Mouse (Mus musculus) CH12F3 (cell line): ENCODE results near the gene Pnpla7.

Experiments
- in situ Hi-C: fragments of 300-500 bp; cut with MboI; formaldehyde crosslinking; loops from 2 replicates; pipeline ENCODE4 v1.14.3; 2020; ENCODE audit warnings: low sequenced_read_pairs

Gene Pnpla7

DNA sequence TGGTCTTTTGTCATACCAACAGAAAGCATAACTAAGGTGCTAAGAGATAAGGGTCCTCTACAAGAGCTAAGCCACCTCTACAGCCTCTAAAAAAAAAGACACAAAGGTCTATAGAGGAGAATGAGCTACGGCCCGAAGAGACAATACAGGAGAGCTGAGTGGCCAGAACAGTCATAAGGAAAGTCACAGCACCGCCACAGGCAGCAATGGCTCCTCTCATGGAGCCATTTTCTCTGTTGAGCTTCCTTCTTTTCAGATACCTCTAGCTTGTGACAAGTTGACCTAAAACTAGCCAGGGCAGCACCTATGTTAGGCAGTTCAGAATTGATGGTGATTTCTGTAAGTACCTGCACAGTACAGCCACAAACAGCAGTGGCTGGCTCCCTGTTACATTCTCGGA lies 90.7 kb downstream of the Pnpla7 start:
- in situ Hi-C loops: no loop called here

DNA sequence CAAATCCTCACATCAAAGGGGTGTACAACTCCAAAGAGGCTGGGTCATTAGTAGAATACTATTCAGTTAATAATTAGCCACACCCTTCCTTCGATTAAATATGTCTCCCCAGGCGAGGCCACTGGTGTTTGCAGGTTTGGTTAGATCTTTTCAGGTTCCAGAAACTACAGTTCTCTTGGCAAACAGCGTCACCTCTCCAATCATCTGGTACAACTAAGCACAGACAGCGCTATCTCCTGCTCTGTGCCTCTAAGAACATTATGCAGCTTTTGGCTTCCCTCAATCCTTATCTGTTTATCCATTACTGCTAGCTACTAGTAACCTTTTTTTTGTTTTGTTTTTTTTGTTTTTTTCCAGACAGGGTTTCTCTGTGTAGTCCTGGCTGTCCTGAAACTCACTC lies 93.7 kb downstream of the Pnpla7 start:
- in situ Hi-C loops: no loop called here

DNA sequence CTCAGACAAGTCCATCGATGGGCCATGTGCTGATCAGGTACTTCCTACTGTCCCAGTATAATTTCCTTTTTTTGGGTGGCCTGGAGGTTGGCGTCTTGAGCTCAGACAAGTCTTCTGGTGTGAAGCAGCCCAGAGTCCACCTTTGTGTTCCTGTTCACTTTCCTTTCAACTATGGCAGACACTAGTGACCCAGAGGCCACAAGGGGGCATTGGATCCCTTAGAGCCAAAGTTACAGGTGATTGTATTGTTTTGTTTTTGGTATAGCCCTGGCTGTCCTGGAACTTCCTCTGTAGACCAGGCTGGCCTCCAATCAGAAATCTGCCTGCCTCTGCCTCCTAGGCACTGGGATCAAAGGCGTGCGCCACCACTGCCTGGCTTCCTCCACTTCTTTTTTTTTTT lies 96.6 kb downstream of the Pnpla7 start:
- in situ Hi-C loops: no loop called here

DNA sequence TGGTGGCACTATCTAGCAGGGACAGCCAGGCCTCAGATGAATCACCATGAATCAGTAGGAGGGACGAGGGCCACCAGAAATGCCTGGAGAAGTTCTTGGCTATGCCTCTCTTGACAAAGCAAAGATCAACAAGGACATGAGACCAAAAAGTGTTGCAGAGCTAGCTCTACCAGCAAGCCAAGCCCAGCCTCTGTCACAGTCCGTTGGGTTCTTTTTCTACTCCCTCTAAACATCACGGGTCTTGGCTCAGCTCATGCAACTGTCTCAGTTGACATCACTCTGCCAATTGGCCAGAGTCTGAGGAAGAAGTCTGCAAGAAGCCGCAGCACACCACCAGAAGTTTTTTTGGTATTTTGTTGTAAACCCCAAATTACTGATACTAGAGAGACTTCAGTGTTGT lies 99.7 kb downstream of the Pnpla7 start:
- in situ Hi-C loops: no loop called here

DNA sequence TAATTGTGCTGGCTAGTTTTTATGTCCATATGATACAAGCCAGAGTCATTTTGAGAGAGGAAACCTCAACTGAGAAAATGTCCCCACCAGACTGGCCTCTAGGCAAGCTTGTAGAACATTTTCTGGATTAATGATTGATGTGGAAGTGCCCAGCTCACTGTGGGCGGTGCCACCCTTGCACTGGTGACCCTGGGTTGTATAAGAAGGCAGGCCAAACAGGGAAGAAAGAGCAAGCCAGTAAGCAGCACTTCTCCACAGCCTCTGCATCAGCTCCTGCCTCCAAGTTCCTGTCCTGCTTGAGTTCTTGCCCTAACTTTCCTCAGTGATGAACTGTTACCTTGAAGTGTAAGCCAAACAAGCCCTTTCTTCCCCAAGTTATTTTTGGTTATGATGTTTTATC lies 103.1 kb downstream of the Pnpla7 start:
- in situ Hi-C loops: no loop called here

DNA sequence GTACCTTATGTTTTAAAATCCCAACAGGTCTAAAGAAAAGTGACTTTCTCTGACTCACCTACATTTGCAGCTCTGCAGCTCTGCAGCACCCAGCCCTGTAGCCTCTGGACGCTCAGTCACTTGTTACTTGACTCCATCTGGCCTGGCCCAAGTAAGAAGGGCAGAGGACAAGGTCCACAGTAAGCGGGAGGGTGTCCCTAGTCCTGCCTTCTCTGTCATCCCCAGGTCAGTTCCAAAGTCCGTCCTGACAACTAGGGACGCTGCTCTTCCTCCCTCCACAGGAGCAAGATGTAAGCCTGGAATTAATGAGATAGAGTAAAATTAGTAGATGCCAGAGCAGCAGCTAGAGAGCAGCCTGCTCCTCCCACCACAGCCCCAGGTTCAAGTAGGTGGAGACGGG lies 104.2 kb downstream of the Pnpla7 start, which contains the start of gene Entpd8:
Entpd8 (plus strand) TSS at position 229 of the 400 bp plus-strand sequence.
- in situ Hi-C loops: no loop called here

DNA sequence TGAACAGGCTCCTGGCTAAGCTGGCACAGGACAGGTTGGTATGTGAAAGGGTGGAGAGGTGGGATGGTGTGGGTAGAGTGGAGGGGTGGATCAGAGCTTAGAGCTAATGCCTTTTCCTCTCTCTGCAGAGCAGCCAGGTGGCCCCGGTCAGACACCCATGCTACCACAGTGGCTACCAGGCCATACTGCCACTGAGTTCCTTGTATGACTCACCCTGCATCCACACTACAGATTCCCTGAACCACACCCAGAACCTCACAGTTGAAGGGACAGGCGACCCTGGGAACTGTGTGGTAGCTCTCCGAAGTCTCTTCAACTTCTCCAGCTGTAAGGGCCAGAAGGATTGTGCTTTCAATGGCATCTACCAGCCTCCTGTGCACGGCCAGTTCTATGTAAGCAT lies 107.9 kb downstream of the Pnpla7 start:
- in situ Hi-C loops: no loop called here

DNA sequence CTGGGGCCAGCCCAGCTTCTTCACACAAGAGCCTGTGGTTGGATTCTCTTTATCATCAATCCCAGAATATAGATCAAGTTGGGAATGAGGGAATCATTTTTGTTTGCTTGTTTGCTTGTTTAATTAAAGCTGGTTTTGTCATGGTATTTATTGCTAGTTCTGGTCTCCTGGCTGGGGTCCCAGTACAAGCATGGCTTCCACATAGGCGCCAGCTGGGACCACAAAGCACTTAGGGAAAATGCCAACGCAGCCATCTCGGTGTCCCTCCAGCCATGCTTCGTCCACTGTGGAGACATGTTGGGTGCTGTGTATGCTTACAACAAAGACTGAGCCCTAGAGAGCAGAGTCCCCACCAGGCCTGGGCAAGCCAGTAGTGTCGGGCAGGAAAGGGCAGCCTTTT lies 109.7 kb downstream of the Pnpla7 start:
- in situ Hi-C loops: no loop called here

DNA sequence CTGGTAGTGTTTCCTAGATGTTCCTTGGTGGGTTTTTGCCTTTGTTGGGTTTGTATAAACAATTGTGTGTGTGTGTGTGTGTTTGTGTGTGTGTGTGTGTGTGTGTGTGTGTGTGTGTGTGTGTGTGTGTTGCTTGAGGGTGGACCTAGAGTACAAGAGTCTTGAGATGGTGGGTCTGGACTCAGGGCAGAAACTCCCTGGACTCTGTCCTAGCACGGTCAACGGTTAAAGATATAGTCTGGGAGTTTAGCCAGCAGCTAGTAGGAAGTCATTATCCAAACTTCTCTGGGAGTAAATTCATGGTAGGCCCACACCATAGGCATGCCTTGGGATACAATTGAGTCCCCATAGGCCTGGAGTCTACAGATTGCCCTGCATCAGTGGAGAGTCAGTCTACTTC lies 112.0 kb downstream of the Pnpla7 start:
- in situ Hi-C loops: no loop called here

DNA sequence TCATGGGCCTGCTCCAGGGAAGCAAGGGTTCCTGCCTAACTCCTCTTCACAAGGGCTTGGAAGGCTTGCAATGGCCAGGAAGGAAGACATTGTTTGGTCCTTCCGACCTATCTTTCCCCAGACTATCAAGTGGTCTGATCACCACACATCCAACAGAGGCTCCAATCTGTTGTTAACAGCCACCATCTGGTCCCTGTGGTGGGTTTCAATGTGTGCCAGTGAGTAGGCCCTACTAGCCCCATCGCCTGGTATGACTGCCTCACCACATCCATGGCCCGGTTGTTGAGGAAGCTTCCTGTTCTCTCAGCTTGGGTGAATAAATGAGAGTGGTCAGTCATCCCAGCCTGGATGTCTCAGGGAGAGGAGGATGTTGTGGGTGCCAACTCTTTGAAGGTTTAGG lies 112.8 kb downstream of the Pnpla7 start:
- in situ Hi-C loops: no loop called here

DNA sequence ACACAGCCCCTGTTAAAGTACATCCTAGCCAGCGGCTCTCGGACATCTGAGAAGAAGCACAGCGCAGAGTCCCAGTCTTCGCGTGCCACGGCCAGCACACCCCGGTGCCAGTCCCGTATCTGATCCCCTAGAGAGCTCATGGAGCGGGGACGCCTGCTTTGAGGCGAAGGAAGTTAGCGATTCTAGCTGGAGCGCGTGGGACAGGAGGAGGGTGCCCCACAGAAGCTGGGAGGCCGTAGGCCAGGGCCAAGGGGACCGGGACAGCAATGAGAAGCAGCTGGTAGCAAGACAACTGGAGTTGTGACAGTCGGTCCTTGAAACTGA lies 118.9 kb downstream of the Pnpla7 start:
- in situ Hi-C loops: no loop called here

DNA sequence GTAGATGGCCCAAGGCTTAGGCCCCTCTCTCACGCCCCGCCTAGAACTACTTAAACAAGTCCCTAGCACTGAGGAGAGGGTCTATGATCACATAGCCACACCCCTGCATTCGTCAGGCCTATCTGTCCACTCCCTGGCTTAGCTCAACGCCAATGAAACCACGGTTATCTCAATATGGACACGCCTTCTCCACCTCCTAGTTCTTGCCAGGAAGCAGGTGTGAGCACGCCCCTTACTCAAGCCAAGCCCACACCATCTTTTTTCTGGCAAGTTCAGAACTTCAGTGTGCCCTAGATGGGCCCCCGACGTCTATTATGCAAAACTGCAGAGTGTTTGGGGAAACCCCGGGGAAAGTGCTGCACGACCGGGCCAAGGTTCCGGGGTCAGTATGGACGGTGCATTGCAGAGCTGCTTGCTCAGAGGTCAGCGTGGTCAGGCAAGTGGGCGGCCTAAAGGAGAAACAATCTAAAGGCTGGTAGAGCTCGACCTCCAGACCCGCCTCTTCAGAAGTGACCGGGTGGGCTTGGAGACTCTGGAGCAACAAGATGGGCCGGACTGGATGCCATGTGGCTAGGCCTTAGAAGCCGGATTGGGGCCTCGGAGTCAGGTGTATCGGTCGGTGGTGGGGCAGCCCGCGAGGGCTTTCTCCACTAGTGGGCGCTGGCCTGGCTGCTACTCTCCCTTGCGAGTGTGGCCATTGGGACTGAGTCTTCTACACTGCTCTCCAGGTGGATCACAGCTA lies 119.4 kb downstream of the Pnpla7 start, which contains the start of gene Noxa1:
Noxa1 (minus strand) TSS at position 41 of the 742 bp plus-strand sequence.
- in situ Hi-C loops: no loop called here

DNA sequence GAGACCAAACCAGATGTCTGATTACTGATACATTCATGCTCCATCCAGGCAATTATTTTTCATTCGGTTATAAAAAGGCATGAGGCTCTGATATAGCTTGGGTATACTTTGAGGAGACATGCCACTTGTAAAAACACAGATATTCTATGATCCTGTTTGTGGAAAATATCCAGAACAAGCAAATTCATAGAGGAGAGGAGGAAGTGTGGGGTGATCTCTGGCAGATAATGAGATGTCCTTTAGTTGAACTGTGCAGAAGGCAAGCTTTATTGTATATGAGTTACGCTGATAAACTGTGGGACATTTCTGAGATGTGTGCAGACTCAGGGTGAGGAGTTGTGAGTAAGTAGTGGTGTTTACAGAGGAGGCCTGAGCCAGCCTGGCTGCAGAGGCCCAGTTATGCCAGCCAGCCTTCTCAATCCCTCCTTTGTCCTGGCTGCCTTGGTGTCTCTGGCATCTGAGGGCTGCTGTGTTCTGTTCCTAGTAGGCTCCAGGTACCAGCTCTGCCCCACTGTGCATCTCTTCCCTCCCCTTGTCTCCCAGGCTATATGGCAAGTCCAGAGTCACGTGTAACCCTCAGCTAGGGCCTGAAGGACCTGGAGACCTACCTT lies 122.3 kb downstream of the Pnpla7 start:
- in situ Hi-C loops: no loop called here

DNA sequence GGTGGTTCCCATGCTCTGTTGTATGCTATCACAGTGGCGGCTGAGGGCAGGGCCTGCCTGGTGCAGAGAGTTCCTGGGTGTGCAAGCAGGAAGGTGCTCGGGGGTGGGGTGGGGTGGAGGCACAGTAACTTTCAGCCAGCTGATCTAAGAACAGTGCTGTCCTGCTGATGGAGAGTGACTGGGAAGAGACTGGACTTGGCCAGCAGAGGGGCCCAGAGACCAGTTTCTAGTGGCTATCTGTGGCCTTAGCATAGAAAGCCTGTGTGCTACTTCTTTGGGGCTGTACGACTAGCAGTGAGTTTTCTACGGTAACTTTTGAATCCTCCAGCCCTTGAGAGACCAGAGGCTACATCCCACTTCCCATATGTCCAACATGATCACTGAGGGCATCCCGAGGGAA lies 123.1 kb downstream of the Pnpla7 start:
- in situ Hi-C loops: no loop called here

DNA sequence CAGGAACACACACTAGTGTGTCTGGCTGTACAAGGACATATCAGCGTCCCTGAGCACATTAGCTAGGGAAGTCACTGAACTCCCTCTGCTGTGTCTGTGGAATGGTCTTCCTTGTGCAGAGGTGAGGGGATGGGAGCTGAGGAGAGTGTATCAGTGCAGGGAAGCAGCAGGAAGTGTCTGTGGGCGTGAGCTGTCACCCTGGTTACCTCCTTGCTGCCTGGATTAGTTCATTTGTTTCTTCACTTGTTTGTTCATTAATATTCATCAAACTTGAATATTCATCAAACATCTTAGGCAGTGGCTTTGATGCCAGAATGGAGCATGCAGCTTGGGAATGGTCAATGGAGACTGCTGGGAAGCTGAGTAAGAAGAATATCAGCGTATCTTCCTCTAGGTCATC lies 123.9 kb downstream of the Pnpla7 start:
- in situ Hi-C loops: no loop called here
